Mouse (Mus musculus) brown adipose tissue, adult 24 weeks (tissue): ENCODE data around the gene Eif3f. TPM values are rescaled to one million over a fixed set of nuclear protein-coding genes. Genes with fewer than 3 reads are reported as not detected.
A peak's percentile ranks its signal among the peaks of the same experiment; 100 is the strongest.

Source experiments
- H3K27ac ChIP-seq: fragments of 200-500 bp; replicated peaks from 2 replicates; pipeline ENCODE4 v1.5.1; 2012; ENCODE audit warnings: low read depth, mild to moderate bottlenecking, low read length
- H3K4me1 ChIP-seq: fragments of 200-500 bp; 2 replicates; pipeline ENCODE4 v1.6.1; 2012; ENCODE audit warnings: low read length, mixed read lengths; ENCODE audit not compliant: control insufficient read depth, insufficient read depth, insufficient read length
- H3K4me3 ChIP-seq: fragments of 200-500 bp; 2 replicates; pipeline ENCODE4 v1.5.1; 2012; ENCODE audit warnings: low read depth, mild to moderate bottlenecking, low read length, moderate library complexity; ENCODE audit not compliant: insufficient read depth
- polyA plus RNA-seq: library from polyadenylated mRNA; stranded (reverse); fragments of >200 nt; gene quantifications from 2 replicates; pipeline ENCODE4 v1.2.4, GENCODE M21; 2012; ENCODE audit not compliant: missing spikeins, insufficient read depth, insufficient read length

Eif3f gene
- polyA plus RNA-seq, result 62.9 and 67.8 TPM in 2 replicates

- Histone ChIP-seq H3K27ac (peak within 1 kb of the TSS; percentile 37; the same call in 1 of the 2 replicates), H3K4me3 (peak within 1 kb of the TSS; percentile 86), H3K4me1 (peaks cover 7% of the 10 kb centered on the region)
These were observed at the start of gene Eif3f for GRCm38 (mm10) chr7:108933794-108934731. Eif3f (plus strand) TSS chr7:108934417.

GRCm38 (mm10) chr7:108884906-108885305 lies 49.3 kb upstream of the Eif3f start, which contains the start of gene Olfr518:
Olfr518 (minus strand) TSS chr7:108885006.
- H3K4me1 ChIP-seq, result no peaks in the 10 kb centered on the region

GRCm38 (mm10) chr7:108894320-108894719 lies 39.9 kb upstream of the Eif3f start, which contains the start of gene Olfr519:
Olfr519 (minus strand) TSS chr7:108894420.
- Histone ChIP-seq H3K4me3 (no peak within 1 kb of the TSS), H3K4me1 (no peaks in the 10 kb centered on the region), H3K27ac (no peak within 1 kb of the TSS)

More at GRCm38 (mm10) chr7:108884906-108885305, 49.3 kb upstream of the Eif3f start, which contains the start of gene Olfr518:
- Histone ChIP-seq H3K4me3 (no peak within 1 kb of the TSS), H3K27ac (no peak within 1 kb of the TSS)

GRCm38 (mm10) chr7:108903969-108904368 lies 30.2 kb upstream of the Eif3f start:
- no peaks in the 10 kb centered on the region for H3K4me1 ChIP-seq
- no peak overlapping the region for H3K4me3 ChIP-seq
- H3K27ac ChIP-seq, result no peak overlapping the region

- no peak overlapping the region for H3K4me3 ChIP-seq
- peaks cover 2% of the 10 kb centered on the region; the same call in 1 of the 2 replicates for H3K4me1 ChIP-seq
- no peak overlapping the region for H3K27ac ChIP-seq
These were observed 7.2 kb upstream of the Eif3f start for GRCm38 (mm10) chr7:108927043-108927442.

- H3K27ac ChIP-seq, result no peak overlapping the region
- H3K4me3 ChIP-seq, result no peak overlapping the region
These were observed 5.7 kb upstream of the Eif3f start for GRCm38 (mm10) chr7:108928280-108929188.

GRCm38 (mm10) chr7:108929726-108930393 lies 4.4 kb upstream of the Eif3f start, which contains the start of gene Nlrp10:
Nlrp10 (minus strand) TSS chr7:108930178.
- H3K27ac ChIP-seq, result no peak within 1 kb of the TSS
- H3K4me3 ChIP-seq, result no peak within 1 kb of the TSS
- peaks cover 2% of the 10 kb centered on the region; the same call in 1 of the 2 replicates for H3K4me1 ChIP-seq

More at GRCm38 (mm10) chr7:108928280-108929188, 5.7 kb upstream of the Eif3f start:
- H3K4me1 ChIP-seq, result peaks cover 2% of the 10 kb centered on the region; the same call in 1 of the 2 replicates

- Histone ChIP-seq H3K4me3 (peak overlapping the region; percentile 86), H3K4me1 (peaks cover 7% of the 10 kb centered on the region), H3K27ac (0 out of 2 replicates have a peak overlapping the region, but pooled peaks have one; percentile 37)
These were observed 619 bp downstream of the Eif3f start for GRCm38 (mm10) chr7:108934836-108935235.

- Histone ChIP-seq H3K4me3 (peak overlapping the region; percentile 86), H3K27ac (no peak overlapping the region)
These were observed 1.2 kb downstream of the Eif3f start for GRCm38 (mm10) chr7:108935411-108935810.

GRCm38 (mm10) chr7:108936591-108936990 lies 2.4 kb downstream of the Eif3f start:
- H3K4me1 ChIP-seq, result peaks cover 7% of the 10 kb centered on the region
- no peak overlapping the region for H3K4me3 ChIP-seq
- no peak overlapping the region for H3K27ac ChIP-seq

More at GRCm38 (mm10) chr7:108935411-108935810, 1.2 kb downstream of the Eif3f start:
- peaks cover 7% of the 10 kb centered on the region for H3K4me1 ChIP-seq

- H3K4me1 ChIP-seq, result no peaks in the 10 kb centered on the region
- H3K27ac ChIP-seq, result no peak overlapping the region
- no peak overlapping the region for H3K4me3 ChIP-seq
These were observed 7.2 kb downstream of the Eif3f start for GRCm38 (mm10) chr7:108941466-108941865.

GRCm38 (mm10) chr7:108944002-108944401 lies 9.8 kb downstream of the Eif3f start:
- H3K4me3 ChIP-seq, result no peak overlapping the region
- H3K27ac ChIP-seq, result no peak overlapping the region
- no peaks in the 10 kb centered on the region for H3K4me1 ChIP-seq

- H3K4me3 ChIP-seq, result no peak overlapping the region
- peaks cover 4% of the 10 kb centered on the region; the same call in 1 of the 2 replicates for H3K4me1 ChIP-seq
- no peak overlapping the region for H3K27ac ChIP-seq
These were observed 14.4 kb downstream of the Eif3f start for GRCm38 (mm10) chr7:108948611-108949010.

- Histone ChIP-seq H3K4me1 (peaks cover 4% of the 10 kb centered on the region; the same call in 1 of the 2 replicates), H3K4me3 (no peak overlapping the region), H3K27ac (no peak overlapping the region)
These were observed 15.1 kb downstream of the Eif3f start for GRCm38 (mm10) chr7:108949301-108949700.
